Mouse (Mus musculus) cerebellum, adult 2 months (tissue): ENCODE measurements around the gene Rims1.

ENCODE experiments used
- CTCF ChIP-seq: fragments of 200-500 bp; IDR thresholded peaks from 2 replicates; pipeline ENCODE4 v1.5.1; 2011; ENCODE audit warnings: low read depth, mild to moderate bottlenecking, control low read depth, low read length, moderate library complexity, borderline replicate concordance; ENCODE audit not compliant: insufficient read depth
- POLR2A ChIP-seq: fragments of 200-500 bp; IDR thresholded peaks from 2 replicates; pipeline ENCODE4 v1.6.1; 2011; ENCODE audit warnings: low read length, control low read depth, borderline replicate concordance; ENCODE audit not compliant: insufficient read depth

GRCm38 (mm10) chr1:22664196-22664595 lies 141.6 kb downstream of the Rims1 start:
- TF ChIP-seq CTCF (no peak), POLR2A (no peak)
